Mouse (Mus musculus) heart, embryonic 13.5 days (tissue): ENCODE data around the gene D1Pas1. TPM values are rescaled to one million over a fixed set of nuclear protein-coding genes. Genes with fewer than 3 reads are reported as not detected.
A peak's percentile ranks its signal among the peaks of the same experiment; 100 is the strongest.

ENCODE experiments used
- ATAC-seq: fragments of 200-750 bp; cut with Nextera tagmentation; 2 replicates; pipeline ENCODE4 v1.8.0; 2017; ENCODE audit warnings: moderate TSS enrichment; ENCODE audit not compliant: insufficient number of reproducible peaks, low FRiP score, low TSS enrichment; ENCODE audit errors: extremely low read depth
- H3K27ac ChIP-seq: fragments of 300-500 bp; sonication (generic); replicated peaks from 2 replicates; pipeline ENCODE4 v1.5.1; 2015; ENCODE audit warnings: moderate library complexity, mild to moderate bottlenecking, inconsistent platforms
- H3K27me3 ChIP-seq: fragments of 300-500 bp; sonication (generic); replicated peaks from 2 replicates; pipeline ENCODE4 v1.6.1; 2015; ENCODE audit warnings: mild to moderate bottlenecking, inconsistent platforms
- H3K36me3 ChIP-seq: fragments of 300-500 bp; sonication (generic); 2 replicates; pipeline ENCODE4 v1.6.1; 2015; ENCODE audit warnings: mild to moderate bottlenecking, inconsistent platforms
- H3K4me1 ChIP-seq: fragments of 300-500 bp; sonication (generic); 2 replicates; pipeline ENCODE4 v1.6.1; 2015; ENCODE audit warnings: inconsistent platforms
- H3K4me2 ChIP-seq: fragments of 300-500 bp; sonication (generic); 2 replicates; pipeline ENCODE4 v1.6.1; 2015; ENCODE audit warnings: inconsistent platforms, mild to moderate bottlenecking, moderate library complexity
- H3K4me3 ChIP-seq: fragments of 300-500 bp; sonication (generic); 2 replicates; pipeline ENCODE4 v1.5.1; 2015; ENCODE audit warnings: moderate library complexity, mild to moderate bottlenecking, inconsistent platforms
- H3K9ac ChIP-seq: fragments of 300-500 bp; sonication (generic); 2 replicates; pipeline ENCODE4 v1.6.1; 2015; ENCODE audit warnings: inconsistent platforms, mild to moderate bottlenecking, moderate library complexity
- H3K9me3 ChIP-seq: fragments of 300-500 bp; sonication (generic); 2 replicates; pipeline ENCODE4 v1.6.1; 2016; ENCODE audit warnings: inconsistent platforms
- WGBS: fragments of 180-500 bp; shearing (Covaris S2); methylation state at CpG from one replicate; pipeline ENCODE4 v1.1.7; 2015; ENCODE audit warnings: mixed read lengths; 5-methylcytosine and 5-hydroxymethylcytosine counted together
- polyA plus RNA-seq: library from polyadenylated mRNA; unstranded; fragments of >200 nt; fragmentation: Nextera tagmentation; extraction: Ambion mirVana; gene quantifications from 2 replicates; pipeline ENCODE4 v1.2.1, GENCODE M21; 2015

D1Pas1 gene
- polyA plus RNA-seq, 1 experiment from 2014 or later = 0.40 TPM

GRCm38 (mm10) chr1:186954591-186954990 lies 12.6 kb upstream of the D1Pas1 start:
- no peak overlapping the region for H3K9ac ChIP-seq
- H3K4me3 ChIP-seq = no peak overlapping the region
- no peak for ATAC-seq
- 81% methylated on average over 4 of the region's 4 CpGs for WGBS
- H3K4me2 ChIP-seq = no peak overlapping the region
- no peaks in the 10 kb centered on the region for H3K27me3 ChIP-seq
- H3K27ac ChIP-seq = no peak overlapping the region
- no peaks in the 10 kb centered on the region for H3K36me3 ChIP-seq
- no peaks in the 10 kb centered on the region for H3K4me1 ChIP-seq
- H3K9me3 ChIP-seq = no peaks in the 10 kb centered on the region

- H3K27ac ChIP-seq = no peak overlapping the region
- H3K9ac ChIP-seq = no peak overlapping the region
- H3K4me1 ChIP-seq = no peaks in the 10 kb centered on the region
- H3K9me3 ChIP-seq = no peaks in the 10 kb centered on the region
- ATAC-seq = no peak
- H3K27me3 ChIP-seq = no peaks in the 10 kb centered on the region
- H3K4me2 ChIP-seq = no peak overlapping the region
- no peaks in the 10 kb centered on the region for H3K36me3 ChIP-seq
- H3K4me3 ChIP-seq = no peak overlapping the region
- WGBS = 40% methylated on average over 4 of the region's 4 CpGs
Observed at GRCm38 (mm10) chr1:186959380-186959779, 7.8 kb upstream of the D1Pas1 start.

- H3K27me3 ChIP-seq = no peaks in the 10 kb centered on the region
- no peak overlapping the region for H3K27ac ChIP-seq
- H3K36me3 ChIP-seq = 0 out of 2 replicates have a peak, but pooled peaks cover 2% of the 10 kb centered on the region
- H3K4me1 ChIP-seq = no peaks in the 10 kb centered on the region
- H3K9ac ChIP-seq = no peak overlapping the region
- H3K4me3 ChIP-seq = no peak overlapping the region
- no peak for ATAC-seq
- no peak overlapping the region for H3K4me2 ChIP-seq
- 51% methylated on average over 4 of the region's 4 CpGs for WGBS
- peaks cover 27% of the 10 kb centered on the region for H3K9me3 ChIP-seq
Observed at GRCm38 (mm10) chr1:186964143-186964875, 2.9 kb upstream of the D1Pas1 start.

GRCm38 (mm10) chr1:186967926-186968325 lies 710 bp downstream of the D1Pas1 start:
- H3K4me3 ChIP-seq = no peak overlapping the region
- no peaks in the 10 kb centered on the region for H3K27me3 ChIP-seq
- peaks cover 31% of the 10 kb centered on the region for H3K9me3 ChIP-seq
- 76% methylated on average over 34 of the region's 34 CpGs for WGBS
- H3K9ac ChIP-seq = no peak overlapping the region
- no peak overlapping the region for H3K27ac ChIP-seq
- ATAC-seq = no peak
- 0 out of 2 replicates have a peak, but pooled peaks cover 2% of the 10 kb centered on the region for H3K36me3 ChIP-seq
- H3K4me1 ChIP-seq = 0 out of 2 replicates have a peak, but pooled peaks cover 1% of the 10 kb centered on the region
- H3K4me2 ChIP-seq = 0 out of 2 replicates have a peak overlapping the region, but pooled peaks have one; percentile 25

GRCm38 (mm10) chr1:186976937-186977540 lies 9.8 kb downstream of the D1Pas1 start:
- no peak overlapping the region for H3K9ac ChIP-seq
- WGBS = 46% methylated on average over 4 of the region's 4 CpGs
- no peak for ATAC-seq

GRCm38 (mm10) chr1:186977801-186978200 lies 10.6 kb downstream of the D1Pas1 start:
- no peak for ATAC-seq
- Histone ChIP-seq H3K4me2 (no peak overlapping the region), H3K4me1 (peaks cover 13% of the 10 kb centered on the region), H3K9me3 (no peaks in the 10 kb centered on the region), H3K36me3 (no peaks in the 10 kb centered on the region), H3K9ac (no peak overlapping the region), H3K27me3 (no peaks in the 10 kb centered on the region), H3K4me3 (no peak overlapping the region), H3K27ac (no peak overlapping the region)
- 86% methylated on average over 2 of the region's 2 CpGs for WGBS

More at GRCm38 (mm10) chr1:186976937-186977540, 9.8 kb downstream of the D1Pas1 start:
- no peaks in the 10 kb centered on the region for H3K36me3 ChIP-seq
- no peak overlapping the region for H3K4me3 ChIP-seq
- H3K9me3 ChIP-seq = no peaks in the 10 kb centered on the region
- H3K27ac ChIP-seq = no peak overlapping the region
- no peaks in the 10 kb centered on the region for H3K27me3 ChIP-seq
- H3K4me1 ChIP-seq = peaks cover 13% of the 10 kb centered on the region
- H3K4me2 ChIP-seq = no peak overlapping the region

- no peak for ATAC-seq
- H3K4me3 ChIP-seq = no peak overlapping the region
- no peak overlapping the region for H3K27ac ChIP-seq
- H3K36me3 ChIP-seq = no peaks in the 10 kb centered on the region
- 80% methylated on average over 8 of the region's 8 CpGs for WGBS
- no peak overlapping the region for H3K9ac ChIP-seq
- H3K4me2 ChIP-seq = no peak overlapping the region
- no peaks in the 10 kb centered on the region for H3K9me3 ChIP-seq
- no peaks in the 10 kb centered on the region for H3K27me3 ChIP-seq
- no peaks in the 10 kb centered on the region for H3K4me1 ChIP-seq
Observed at GRCm38 (mm10) chr1:186979465-186979864, 12.2 kb downstream of the D1Pas1 start.

- Histone ChIP-seq H3K27ac (no peak overlapping the region), H3K36me3 (no peaks in the 10 kb centered on the region), H3K4me3 (no peak overlapping the region), H3K27me3 (no peaks in the 10 kb centered on the region), H3K4me1 (no peaks in the 10 kb centered on the region), H3K4me2 (no peak overlapping the region), H3K9ac (no peak overlapping the region), H3K9me3 (no peaks in the 10 kb centered on the region)
- WGBS = 50% methylated on average over 9 of the region's 9 CpGs
- ATAC-seq = no peak
Observed at GRCm38 (mm10) chr1:186980503-186980902, 13.3 kb downstream of the D1Pas1 start.

- Histone ChIP-seq H3K27ac (no peak overlapping the region), H3K9me3 (no peaks in the 10 kb centered on the region), H3K4me1 (no peaks in the 10 kb centered on the region), H3K9ac (no peak overlapping the region), H3K4me2 (no peak overlapping the region), H3K36me3 (no peaks in the 10 kb centered on the region), H3K27me3 (no peaks in the 10 kb centered on the region), H3K4me3 (no peak overlapping the region)
- WGBS = 86% methylated on average over 11 of the region's 11 CpGs
- ATAC-seq = no peak
Observed at GRCm38 (mm10) chr1:186985131-186985530, 17.9 kb downstream of the D1Pas1 start.

- ATAC-seq = no peak
- Histone ChIP-seq H3K36me3 (no peaks in the 10 kb centered on the region), H3K9me3 (no peaks in the 10 kb centered on the region), H3K4me3 (no peak overlapping the region), H3K4me1 (no peaks in the 10 kb centered on the region), H3K27me3 (no peaks in the 10 kb centered on the region), H3K4me2 (no peak overlapping the region), H3K27ac (no peak overlapping the region), H3K9ac (no peak overlapping the region)
- WGBS = 64% methylated on average over 9 of the region's 9 CpGs
Observed at GRCm38 (mm10) chr1:186986086-186986485, 18.9 kb downstream of the D1Pas1 start.

- Histone ChIP-seq H3K27me3 (no peaks in the 10 kb centered on the region), H3K9me3 (no peaks in the 10 kb centered on the region), H3K4me1 (no peaks in the 10 kb centered on the region), H3K4me3 (no peak overlapping the region), H3K9ac (no peak overlapping the region), H3K36me3 (no peaks in the 10 kb centered on the region), H3K27ac (no peak overlapping the region), H3K4me2 (no peak overlapping the region)
- ATAC-seq = no peak
- WGBS = 77% methylated on average over 8 of the region's 8 CpGs
Observed at GRCm38 (mm10) chr1:186986506-186986905, 19.3 kb downstream of the D1Pas1 start.

GRCm38 (mm10) chr1:186988281-186988682 lies 21.1 kb downstream of the D1Pas1 start:
- H3K9me3 ChIP-seq = peaks cover 10% of the 10 kb centered on the region
- no peaks in the 10 kb centered on the region for H3K27me3 ChIP-seq
- H3K4me3 ChIP-seq = no peak overlapping the region
- H3K4me1 ChIP-seq = no peaks in the 10 kb centered on the region
- H3K27ac ChIP-seq = no peak overlapping the region
- H3K4me2 ChIP-seq = no peak overlapping the region
- 79% methylated on average over 9 of the region's 9 CpGs for WGBS
- no peak for ATAC-seq
- H3K9ac ChIP-seq = no peak overlapping the region
- no peaks in the 10 kb centered on the region for H3K36me3 ChIP-seq
